Mouse (Mus musculus) neural tube, embryonic 11.5 days (tissue): ENCODE results near the gene Timm8b. TPM values are rescaled to one million over a fixed set of nuclear protein-coding genes. Genes with fewer than 3 reads are reported as not detected.

Experiments
- ATAC-seq: fragments of 200-750 bp; cut with Nextera tagmentation; 2 replicates; pipeline ENCODE4 v1.8.0; 2017; ENCODE audit warnings: moderate number of reproducible peaks, mild to moderate bottlenecking, moderate TSS enrichment, moderate library complexity; ENCODE audit not compliant: insufficient read depth, low FRiP score, low TSS enrichment
- DNase-seq: peaks from one replicate; pipeline ENCODE4 v3.0.0-alpha.2; 2015; ENCODE audit warnings: low spot score
- H3K27ac ChIP-seq: fragments of 300-500 bp; sonication (generic); 2 replicates; pipeline ENCODE4 v1.5.1; 2014; ENCODE audit warnings: low read depth, mild to moderate bottlenecking, low read length
- H3K27me3 ChIP-seq: fragments of 300-500 bp; sonication (generic); 2 replicates; pipeline ENCODE4 v1.6.1; 2014; ENCODE audit warnings: mild to moderate bottlenecking, low read length, mixed read lengths; ENCODE audit not compliant: control insufficient read depth, insufficient read depth
- H3K36me3 ChIP-seq: fragments of 300-500 bp; sonication (generic); 2 replicates; pipeline ENCODE4 v1.6.1; 2014; ENCODE audit warnings: mild to moderate bottlenecking, low read length, moderate library complexity, mixed read lengths; ENCODE audit not compliant: control insufficient read depth, insufficient read depth
- H3K4me1 ChIP-seq: fragments of 300-500 bp; sonication (generic); 2 replicates; pipeline ENCODE4 v1.6.1; 2014; ENCODE audit warnings: low read length, mixed read lengths; ENCODE audit not compliant: control insufficient read depth, insufficient read depth
- H3K4me2 ChIP-seq: fragments of 300-500 bp; sonication (generic); 2 replicates; pipeline ENCODE4 v1.6.1; 2014; ENCODE audit warnings: low read depth, mild to moderate bottlenecking, moderate library complexity
- H3K4me3 ChIP-seq: fragments of 300-500 bp; sonication (generic); 2 replicates; pipeline ENCODE4 v1.5.1; 2014; ENCODE audit warnings: low read depth, low read length
- H3K9ac ChIP-seq: fragments of 300-500 bp; sonication (generic); 2 replicates; pipeline ENCODE4 v1.6.1; 2014; ENCODE audit warnings: mild to moderate bottlenecking, low read length
- H3K9me3 ChIP-seq: fragments of 300-500 bp; sonication (generic); 2 replicates; pipeline ENCODE4 v1.6.1; 2016; ENCODE audit warnings: low read length; ENCODE audit not compliant: control insufficient read depth
- WGBS: fragments of 180-500 bp; shearing (Covaris S2); extraction: QIAGEN DNeasy Blood & Tissue Kit; methylation state at CpG from one replicate; pipeline ENCODE4 v1.1.7; 2014; 5-methylcytosine and 5-hydroxymethylcytosine counted together
- polyA plus RNA-seq: library from polyadenylated mRNA; unstranded; fragments of >200 nt; fragmentation: Nextera tagmentation; extraction: Ambion mirVana; gene quantifications from 2 replicates; pipeline ENCODE4 v1.2.1, GENCODE M21; 2014

Gene Timm8b
- 305 and 307 TPM in 2 replicates for polyA plus RNA-seq

- H3K9me3 ChIP-seq, result no peaks in the 10 kb centered on the region
- 1% methylated on average over 48 of the region's 48 CpGs for WGBS
- H3K27me3 ChIP-seq, result no peaks in the 10 kb centered on the region
- H3K27ac ChIP-seq, result peak within 1 kb of the TSS; percentile 81
- H3K9ac ChIP-seq, result peak within 1 kb of the TSS; percentile 87
- DNase-seq, result peak; percentile 95
- peaks cover 16% of the 10 kb centered on the region for H3K4me1 ChIP-seq
- ATAC-seq, result peak; percentile 96
- peak within 1 kb of the TSS; percentile 65 for H3K4me3 ChIP-seq
- peaks cover 6% of the 10 kb centered on the region for H3K36me3 ChIP-seq
- H3K4me2 ChIP-seq, result peak within 1 kb of the TSS; percentile 87
These were observed at the start of gene Timm8b, which contains the start of gene Sdhd for GRCm38 (mm10) chr9:50603189-50603997. Gene Timm8b (plus strand): TSS chr9:50603910. Gene Sdhd (minus strand): TSS chr9:50603812.

- peak within 1 kb of the TSS; percentile 30 for H3K4me2 ChIP-seq
- peak within 1 kb of the TSS; percentile 53; the same call in 1 of the 2 replicates for H3K27ac ChIP-seq
- H3K4me3 ChIP-seq, result no peak within 1 kb of the TSS
- peak within 1 kb of the TSS; percentile 52 for H3K9ac ChIP-seq
- no peaks in the 10 kb centered on the region for H3K27me3 ChIP-seq
- DNase-seq, result peak; percentile 51
- H3K36me3 ChIP-seq, result no peaks in the 10 kb centered on the region
- no peaks in the 10 kb centered on the region for H3K9me3 ChIP-seq
- no peaks in the 10 kb centered on the region; the same call in 1 of the 2 replicates for H3K4me1 ChIP-seq
- peak; percentile 79 for ATAC-seq
- WGBS, result 23% methylated on average over 12 of the region's 12 CpGs
These were observed 49.2 kb upstream of the Timm8b start, which contains the start of gene Il18 for GRCm38 (mm10) chr9:50554241-50555093. Gene Il18 (plus strand): TSS chr9:50554827.

GRCm38 (mm10) chr9:50555094-50555446 is 48.6 kb upstream of the Timm8b start, which contains the start of gene Bco2:
Gene Bco2 (minus strand): TSS chr9:50555181.
- Histone ChIP-seq H3K27ac (peak within 1 kb of the TSS; percentile 53; the same call in 1 of the 2 replicates), H3K27me3 (no peaks in the 10 kb centered on the region), H3K36me3 (no peaks in the 10 kb centered on the region), H3K4me2 (peak within 1 kb of the TSS; percentile 30), H3K4me1 (no peaks in the 10 kb centered on the region; the same call in 1 of the 2 replicates), H3K9me3 (no peaks in the 10 kb centered on the region), H3K9ac (peak within 1 kb of the TSS; percentile 52), H3K4me3 (no peak within 1 kb of the TSS)
- ATAC-seq, result peak; percentile 20; the same call in 1 of the 2 replicates
- no peak for DNase-seq
- 22% methylated on average over 2 of the region's 2 CpGs for WGBS

GRCm38 (mm10) chr9:50561145-50561917 is 42.4 kb upstream of the Timm8b start, which contains the start of gene Tex12:
Gene Tex12 (minus strand): TSS chr9:50561325.
- Histone ChIP-seq H3K4me2 (no peak within 1 kb of the TSS), H3K9me3 (no peaks in the 10 kb centered on the region)
- WGBS, result 86% methylated on average over 38 of the region's 38 CpGs

DNA sequence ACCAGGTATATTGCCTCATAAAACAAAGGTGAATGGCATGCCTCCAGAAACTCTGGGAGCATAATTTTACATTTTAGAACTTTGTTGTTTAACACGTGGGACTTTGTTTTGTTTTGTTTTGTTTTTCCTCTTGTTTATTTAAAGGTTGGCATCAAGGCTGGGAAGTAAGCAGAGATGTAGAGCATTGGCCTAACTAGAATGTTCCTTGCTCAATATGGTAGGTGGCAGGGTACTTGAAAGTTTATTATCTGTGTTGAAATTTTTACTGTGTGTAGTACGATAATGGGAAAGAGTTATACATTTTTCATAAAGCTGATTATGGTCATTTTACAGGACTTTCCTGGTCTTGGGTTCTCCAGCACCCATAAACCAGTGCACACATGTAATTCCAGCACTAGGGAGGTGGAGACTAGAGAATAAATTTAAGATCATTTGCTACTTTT is 41.8 kb upstream of the Timm8b start:
- WGBS, result 87% methylated on average over 2 of the region's 2 CpGs
- H3K36me3 ChIP-seq, result no peaks in the 10 kb centered on the region
- DNase-seq, result no peak
- H3K27me3 ChIP-seq, result no peaks in the 10 kb centered on the region
- no peak overlapping the region for H3K4me2 ChIP-seq
- no peak overlapping the region for H3K9ac ChIP-seq
- no peak overlapping the region for H3K4me3 ChIP-seq
- no peak overlapping the region for H3K27ac ChIP-seq
- H3K9me3 ChIP-seq, result no peaks in the 10 kb centered on the region
- no peak for ATAC-seq
- no peaks in the 10 kb centered on the region for H3K4me1 ChIP-seq

More at GRCm38 (mm10) chr9:50561145-50561917, 42.4 kb upstream of the Timm8b start, which contains the start of gene Tex12:
- ATAC-seq (no peak), DNase-seq (no peak)
- Histone ChIP-seq H3K4me1 (no peaks in the 10 kb centered on the region), H3K9ac (no peak within 1 kb of the TSS), H3K36me3 (no peaks in the 10 kb centered on the region), H3K4me3 (no peak within 1 kb of the TSS), H3K27ac (no peak within 1 kb of the TSS), H3K27me3 (no peaks in the 10 kb centered on the region)

DNA sequence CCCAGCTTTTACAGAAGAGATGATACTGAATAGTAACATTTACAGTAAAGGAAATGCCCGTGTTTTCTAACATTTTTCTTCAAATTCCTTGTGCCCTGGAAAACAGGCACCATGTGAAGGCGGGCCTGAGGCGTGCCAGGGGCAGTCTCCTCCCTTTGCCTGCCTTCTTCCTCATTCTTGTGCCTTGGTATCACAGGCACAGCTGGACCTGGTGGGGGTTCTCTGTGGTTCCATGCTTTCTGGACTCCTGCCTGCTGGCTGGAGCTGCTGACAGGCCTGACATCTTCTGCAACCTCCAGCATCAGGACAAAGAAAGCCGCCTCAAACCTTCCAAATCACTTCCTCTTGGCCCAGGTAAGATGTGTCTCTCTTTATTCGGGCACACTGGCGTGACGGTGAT is 38.5 kb upstream of the Timm8b start:
- Histone ChIP-seq H3K27ac (no peak overlapping the region), H3K9me3 (no peaks in the 10 kb centered on the region), H3K9ac (no peak overlapping the region), H3K4me1 (no peaks in the 10 kb centered on the region), H3K4me2 (no peak overlapping the region), H3K27me3 (no peaks in the 10 kb centered on the region), H3K36me3 (no peaks in the 10 kb centered on the region), H3K4me3 (no peak overlapping the region)
- DNase-seq, result no peak
- WGBS, result 83% methylated on average over 7 of the region's 7 CpGs
- no peak for ATAC-seq

- WGBS, result 83% methylated on average over 4 of the region's 4 CpGs
These were observed 37.8 kb upstream of the Timm8b start for GRCm38 (mm10) chr9:50565940-50566339.

GRCm38 (mm10) chr9:50567372-50567771 is 36.3 kb upstream of the Timm8b start:
- Histone ChIP-seq H3K27me3 (no peaks in the 10 kb centered on the region), H3K9me3 (no peaks in the 10 kb centered on the region), H3K4me1 (no peaks in the 10 kb centered on the region), H3K4me3 (no peak overlapping the region), H3K36me3 (no peaks in the 10 kb centered on the region), H3K9ac (no peak overlapping the region), H3K4me2 (no peak overlapping the region), H3K27ac (no peak overlapping the region)
- no peak for ATAC-seq
- no peak for DNase-seq
- 90% methylated on average over 4 of the region's 4 CpGs for WGBS

More at GRCm38 (mm10) chr9:50565940-50566339, 37.8 kb upstream of the Timm8b start:
- Histone ChIP-seq H3K36me3 (no peaks in the 10 kb centered on the region), H3K9me3 (no peaks in the 10 kb centered on the region), H3K4me2 (no peak overlapping the region), H3K4me1 (no peaks in the 10 kb centered on the region), H3K9ac (no peak overlapping the region), H3K27ac (no peak overlapping the region), H3K27me3 (no peaks in the 10 kb centered on the region), H3K4me3 (no peak overlapping the region)
- no peak for ATAC-seq
- no peak for DNase-seq
